Mouse (Mus musculus): ENCODE measurements at regions not wholly inside any gene's neighbourhood (a gene's known extent, or its start where the extent isn't known, plus 50 kb on each side); places are given as distances from the start of the nearest gene placed in this dataset.
"Not testable (repeated sequence)": the region's sequence is repeated elsewhere in the genome, so short reads cannot be mapped to it uniquely, and the experiment has no call there.

- DNase-seq = not testable (repeated sequence)
Measured at GRCm38 (mm10) chr15:8766208-8766607, 55.6 kb upstream of the Slc1a3 start.

GRCm38 (mm10) chr15:8761741-8762271 is 51.2 kb upstream of the Slc1a3 start:
- no peak for DNase-seq

DNA sequence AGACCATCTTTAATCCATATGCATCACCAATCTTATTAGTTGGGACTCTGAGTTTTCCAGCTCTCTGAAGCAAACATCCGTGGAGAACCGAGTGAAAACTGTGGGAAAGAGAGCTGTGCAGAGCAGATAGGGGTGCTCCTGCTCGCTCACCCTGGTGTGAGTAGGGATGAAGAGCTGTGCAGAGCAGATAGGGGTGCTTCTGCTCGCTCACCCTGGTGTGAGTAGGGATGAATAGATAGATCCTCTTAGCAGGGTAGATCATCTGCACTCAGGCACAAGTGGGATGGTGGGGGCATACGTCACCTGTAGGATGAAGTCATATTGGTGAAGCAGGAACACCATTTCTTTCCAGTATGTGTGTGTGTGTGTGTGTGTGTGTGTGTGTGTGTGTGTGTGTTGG is 50.6 kb upstream of the Slc1a3 start:
- no peak for DNase-seq
